Mouse (Mus musculus) limb, embryonic 10.5 days (tissue): Measurements from ENCODE around the gene Fam8a1. TPM values are rescaled to one million over a fixed set of nuclear protein-coding genes. Genes with fewer than 3 reads are reported as not detected.

Experiments
- DNase-seq: peaks from one replicate; pipeline ENCODE4 v3.0.0-alpha.2; 2017; ENCODE audit warnings: low spot score
- H3K27ac ChIP-seq: fragments of 300-500 bp; sonication (generic); 2 replicates; pipeline ENCODE4 v1.5.1; 2016; ENCODE audit warnings: mild to moderate bottlenecking
- H3K27me3 ChIP-seq: fragments of 300-500 bp; sonication (generic); 2 replicates; pipeline ENCODE4 v1.6.1; 2016; ENCODE audit warnings: low read depth, mild to moderate bottlenecking; ENCODE audit not compliant: poor library complexity, severe bottlenecking
- H3K36me3 ChIP-seq: fragments of 300-500 bp; sonication (generic); 2 replicates; pipeline ENCODE4 v1.6.1; 2016; ENCODE audit warnings: mild to moderate bottlenecking, moderate library complexity
- H3K4me1 ChIP-seq: fragments of 300-500 bp; sonication (generic); 2 replicates; pipeline ENCODE4 v1.6.1; 2016
- H3K4me3 ChIP-seq: fragments of 300-500 bp; sonication (generic); 2 replicates; pipeline ENCODE4 v1.5.1; 2016; ENCODE audit warnings: mild to moderate bottlenecking, moderate library complexity
- H3K9me3 ChIP-seq: fragments of 300-500 bp; sonication (generic); replicated peaks from 2 replicates; pipeline ENCODE4 v1.6.1; 2016; ENCODE audit warnings: mild to moderate bottlenecking
- WGBS: fragments of 180-500 bp; shearing (Covaris S2); methylation state at CpG from one replicate; pipeline ENCODE4 v1.1.7; 2016; 5-methylcytosine and 5-hydroxymethylcytosine counted together
- polyA plus RNA-seq: library from polyadenylated mRNA; unstranded; fragments of >200 nt; fragmentation: Nextera tagmentation; extraction: Ambion mirVana; gene quantifications from 2 replicates; pipeline ENCODE4 v1.2.1, GENCODE M21; 2016

Fam8a1 gene
- polyA plus RNA-seq, 1 experiment from 2014 or later: 8.7 TPM

GRCm38 (mm10) chr13:46690559-46691241, 21.4 kb downstream of the Fam8a1 start:
- Histone ChIP-seq H3K36me3 (peaks cover 99% of the 10 kb centered on the region), H3K4me3 (no peak overlapping the region), H3K27ac (no peak overlapping the region), H3K9me3 (no peaks in the 10 kb centered on the region), H3K4me1 (no peaks in the 10 kb centered on the region), H3K27me3 (no peaks in the 10 kb centered on the region)
- DNase-seq: no peak
- WGBS: 91% methylated on average over 4 of the region's 4 CpGs

- H3K4me3 ChIP-seq: no peak overlapping the region
- peaks cover 93% of the 10 kb centered on the region for H3K36me3 ChIP-seq
Measured at GRCm38 (mm10) chr13:46695296-46695908, 26.1 kb downstream of the Fam8a1 start.

GRCm38 (mm10) chr13:46695932-46696331, 26.6 kb downstream of the Fam8a1 start:
- H3K27me3 ChIP-seq: no peaks in the 10 kb centered on the region
- no peak for DNase-seq
- no peaks in the 10 kb centered on the region for H3K4me1 ChIP-seq
- no peak overlapping the region for H3K27ac ChIP-seq
- peaks cover 92% of the 10 kb centered on the region for H3K36me3 ChIP-seq
- WGBS: 89% methylated on average over 1 of the region's 1 CpGs
- H3K4me3 ChIP-seq: no peak overlapping the region
- H3K9me3 ChIP-seq: no peaks in the 10 kb centered on the region

More at GRCm38 (mm10) chr13:46695296-46695908, 26.1 kb downstream of the Fam8a1 start:
- 87% methylated on average over 1 of the region's 1 CpGs for WGBS
- Histone ChIP-seq H3K4me1 (no peaks in the 10 kb centered on the region), H3K9me3 (no peaks in the 10 kb centered on the region), H3K27ac (no peak overlapping the region), H3K27me3 (no peaks in the 10 kb centered on the region)
- no peak for DNase-seq

- WGBS: 86% methylated on average over 2 of the region's 2 CpGs
- Histone ChIP-seq H3K27ac (no peak overlapping the region), H3K4me3 (no peak overlapping the region), H3K27me3 (no peaks in the 10 kb centered on the region), H3K36me3 (peaks cover 92% of the 10 kb centered on the region), H3K9me3 (no peaks in the 10 kb centered on the region), H3K4me1 (no peaks in the 10 kb centered on the region)
- no peak for DNase-seq
Measured at GRCm38 (mm10) chr13:46696788-46697187, 27.5 kb downstream of the Fam8a1 start.

GRCm38 (mm10) chr13:46699372-46699771, 30.1 kb downstream of the Fam8a1 start:
- 95% methylated on average over 1 of the region's 1 CpGs for WGBS
- Histone ChIP-seq H3K36me3 (peaks cover 91% of the 10 kb centered on the region), H3K27me3 (no peaks in the 10 kb centered on the region), H3K4me3 (no peak overlapping the region), H3K9me3 (no peaks in the 10 kb centered on the region), H3K27ac (no peak overlapping the region), H3K4me1 (no peaks in the 10 kb centered on the region)
- DNase-seq: no peak

GRCm38 (mm10) chr13:46701486-46701885, 32.2 kb downstream of the Fam8a1 start:
- no peaks in the 10 kb centered on the region for H3K9me3 ChIP-seq
- 95% methylated on average over 2 of the region's 2 CpGs for WGBS
- no peaks in the 10 kb centered on the region for H3K4me1 ChIP-seq
- H3K27me3 ChIP-seq: no peaks in the 10 kb centered on the region
- H3K4me3 ChIP-seq: no peak overlapping the region
- peaks cover 89% of the 10 kb centered on the region for H3K36me3 ChIP-seq
- DNase-seq: no peak
- no peak overlapping the region for H3K27ac ChIP-seq

- H3K9me3 ChIP-seq: no peaks in the 10 kb centered on the region
- no peaks in the 10 kb centered on the region for H3K4me1 ChIP-seq
- no peaks in the 10 kb centered on the region for H3K27me3 ChIP-seq
- H3K4me3 ChIP-seq: no peak overlapping the region
- peaks cover 89% of the 10 kb centered on the region for H3K36me3 ChIP-seq
- DNase-seq: no peak
- WGBS: 89% methylated on average over 5 of the region's 5 CpGs
- H3K27ac ChIP-seq: no peak overlapping the region
Measured at GRCm38 (mm10) chr13:46703138-46703537, 33.8 kb downstream of the Fam8a1 start.

- Histone ChIP-seq H3K9me3 (no peaks in the 10 kb centered on the region), H3K27ac (no peak overlapping the region), H3K27me3 (no peaks in the 10 kb centered on the region), H3K4me3 (no peak overlapping the region), H3K4me1 (no peaks in the 10 kb centered on the region), H3K36me3 (peaks cover 85% of the 10 kb centered on the region)
- no peak for DNase-seq
- WGBS: 94% methylated on average over 5 of the region's 5 CpGs
Measured at GRCm38 (mm10) chr13:46713486-46713885, 44.2 kb downstream of the Fam8a1 start.

GRCm38 (mm10) chr13:46715976-46716639, 46.8 kb downstream of the Fam8a1 start:
- H3K36me3 ChIP-seq: peaks cover 66% of the 10 kb centered on the region
- WGBS: 74% methylated on average over 3 of the region's 3 CpGs
- DNase-seq: no peak
- no peak overlapping the region for H3K27ac ChIP-seq
- H3K27me3 ChIP-seq: no peaks in the 10 kb centered on the region
- no peaks in the 10 kb centered on the region for H3K9me3 ChIP-seq
- H3K4me1 ChIP-seq: 0 out of 2 replicates have a peak, but pooled peaks cover 2% of the 10 kb centered on the region
- H3K4me3 ChIP-seq: no peak overlapping the region

- Histone ChIP-seq H3K4me3 (no peak overlapping the region), H3K9me3 (no peaks in the 10 kb centered on the region), H3K27me3 (no peaks in the 10 kb centered on the region), H3K27ac (no peak overlapping the region), H3K36me3 (peaks cover 37% of the 10 kb centered on the region), H3K4me1 (0 out of 2 replicates have a peak, but pooled peaks cover 2% of the 10 kb centered on the region)
- DNase-seq: no peak
- 89% methylated on average over 5 of the region's 5 CpGs for WGBS
Measured at GRCm38 (mm10) chr13:46718893-46719400, 49.6 kb downstream of the Fam8a1 start.

- Histone ChIP-seq H3K36me3 (peaks cover 19% of the 10 kb centered on the region), H3K27me3 (no peaks in the 10 kb centered on the region), H3K9me3 (no peaks in the 10 kb centered on the region), H3K27ac (no peak overlapping the region), H3K4me3 (no peak overlapping the region), H3K4me1 (peaks cover 16% of the 10 kb centered on the region)
- no peak for DNase-seq
Measured at GRCm38 (mm10) chr13:46721009-46721408, 51.7 kb downstream of the Fam8a1 start.

GRCm38 (mm10) chr13:46724371-46724770, 55.0 kb downstream of the Fam8a1 start:
- Histone ChIP-seq H3K4me3 (no peak overlapping the region), H3K36me3 (peaks cover 6% of the 10 kb centered on the region), H3K9me3 (no peaks in the 10 kb centered on the region), H3K27me3 (no peaks in the 10 kb centered on the region), H3K4me1 (peaks cover 17% of the 10 kb centered on the region), H3K27ac (no peak overlapping the region)
- DNase-seq: no peak

GRCm38 (mm10) chr13:46725227-46725626, 55.9 kb downstream of the Fam8a1 start:
- no peaks in the 10 kb centered on the region for H3K27me3 ChIP-seq
- H3K4me1 ChIP-seq: peaks cover 17% of the 10 kb centered on the region
- WGBS: 50% methylated on average over 2 of the region's 2 CpGs
- H3K36me3 ChIP-seq: no peaks in the 10 kb centered on the region
- H3K4me3 ChIP-seq: peak overlapping the region; percentile 94; the same call in 1 of the 2 replicates
- DNase-seq: no peak
- no peaks in the 10 kb centered on the region for H3K9me3 ChIP-seq
- H3K27ac ChIP-seq: no peak overlapping the region
